Mouse (Mus musculus): ENCODE measurements around the gene Slc35d1.

Slc35d1 gene

DNA sequence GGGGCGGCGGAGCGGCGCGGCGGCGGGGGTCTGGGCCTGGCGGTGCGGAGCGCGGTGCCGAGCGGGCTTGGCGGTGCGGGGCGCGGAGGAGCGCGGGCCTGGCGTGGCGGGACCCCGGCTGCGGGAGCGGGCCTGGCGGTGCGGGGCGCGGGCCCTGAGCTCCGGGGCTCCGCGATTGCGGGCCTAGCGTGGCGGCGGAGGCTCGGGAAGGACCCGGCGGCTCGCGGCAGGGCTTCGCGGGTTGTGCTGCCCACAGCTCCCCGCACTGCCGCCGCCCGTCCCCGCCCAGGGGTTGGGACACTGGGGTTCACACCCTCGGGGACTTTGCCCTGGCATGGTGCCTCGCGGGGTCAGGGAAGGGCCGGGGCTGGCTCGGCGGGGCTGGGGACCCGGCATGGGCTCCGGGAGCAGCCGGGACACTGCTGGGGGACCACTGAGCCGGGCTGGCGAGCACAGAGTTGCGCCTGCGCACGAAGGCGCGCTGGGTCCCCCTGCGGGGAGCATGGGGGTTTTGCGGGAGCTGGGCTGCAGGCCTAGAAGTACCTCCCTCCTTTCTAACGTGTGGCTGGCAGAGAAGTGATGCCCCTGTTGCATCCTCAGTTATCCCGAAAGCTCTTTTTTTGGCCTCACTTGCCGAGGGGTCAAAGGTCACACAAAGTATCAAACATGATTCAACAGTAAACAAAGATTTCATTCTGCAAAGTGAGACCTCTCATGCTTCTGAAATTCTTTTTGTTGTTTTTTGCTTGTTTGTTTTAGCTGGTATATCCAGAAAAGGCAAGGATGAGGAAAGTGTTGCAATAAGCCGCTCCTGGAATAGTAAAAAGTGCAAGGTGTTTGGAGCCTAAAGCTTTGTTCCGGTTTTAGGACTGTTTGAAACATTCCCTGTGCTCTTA is at the start of gene Slc35d1:
Slc35d1 (minus strand) TSS at position 240 of the 896 bp plus-strand sequence.
- in situ Hi-C loops (cut with MseI, MboI), result no loop called here

DNA sequence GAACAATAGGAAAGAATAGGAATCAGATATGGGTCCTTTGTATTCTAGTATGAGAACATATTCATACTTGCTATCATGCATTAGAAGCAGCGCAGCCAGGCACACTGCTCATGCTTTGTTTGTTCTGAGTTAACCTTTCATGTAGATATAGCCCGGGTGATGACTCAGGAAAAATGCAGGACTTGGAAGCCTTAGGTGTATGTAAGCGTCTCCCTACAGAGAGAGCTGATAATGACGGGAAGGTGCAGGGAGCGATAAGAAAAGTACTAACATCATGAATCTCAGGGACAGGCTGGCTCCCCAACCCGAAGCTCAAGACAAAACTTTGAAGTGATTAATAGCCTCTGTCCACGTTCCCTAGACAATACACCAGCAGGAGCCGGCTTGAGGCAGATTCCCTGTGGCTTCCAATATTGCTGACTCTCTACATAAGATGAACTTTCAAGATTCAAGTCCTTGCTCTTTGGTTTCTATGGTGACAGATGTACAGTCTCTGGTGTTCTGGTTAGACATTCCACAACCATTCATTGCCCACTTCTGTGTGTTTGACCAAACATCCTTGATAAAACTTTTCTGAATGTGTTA is 48.9 kb upstream of the Slc35d1 start:
- in situ Hi-C loops (cut with MseI, MboI), result no loop called here

DNA sequence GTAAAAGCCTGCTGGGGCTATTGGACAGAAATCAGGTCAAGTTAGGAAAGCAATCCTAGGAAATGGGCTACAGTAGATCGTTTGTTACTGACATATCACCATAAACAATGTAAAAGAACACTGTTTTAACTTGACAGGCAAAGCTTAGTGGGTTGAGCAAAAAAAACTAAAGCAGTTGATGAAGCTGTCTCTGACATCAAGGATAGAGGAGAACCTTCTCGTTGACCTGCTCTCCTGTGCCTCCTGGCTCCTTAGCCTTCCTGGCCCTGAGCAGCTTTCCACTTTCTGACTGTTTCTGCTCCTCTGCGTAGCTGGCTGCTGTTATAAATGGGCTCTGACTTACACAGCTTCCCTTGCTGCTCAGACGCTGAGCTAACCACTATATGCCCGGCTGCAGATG is 48.4 kb upstream of the Slc35d1 start:
- in situ Hi-C loops (cut with MseI, MboI), result no loop called here

DNA sequence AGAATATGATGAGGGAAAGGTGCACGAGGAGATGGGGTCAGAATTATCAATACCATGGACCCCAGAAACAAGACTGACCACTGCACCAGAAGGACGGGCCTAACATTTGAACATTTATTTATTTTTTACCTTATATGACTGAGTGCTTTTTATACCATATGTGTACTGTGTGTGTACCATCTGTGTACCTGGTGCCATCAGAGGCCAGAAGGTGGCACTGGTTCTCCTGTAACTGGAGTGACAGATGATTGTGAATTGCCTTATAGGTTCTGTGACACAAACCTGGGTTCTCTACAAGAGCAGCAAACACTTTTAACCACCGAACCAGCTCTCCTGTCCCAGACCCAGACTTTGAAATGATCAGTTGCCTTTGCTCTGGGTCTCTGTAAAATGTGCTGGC is 43.9 kb upstream of the Slc35d1 start:
- in situ Hi-C loops (cut with MseI, MboI), result no loop called here

DNA sequence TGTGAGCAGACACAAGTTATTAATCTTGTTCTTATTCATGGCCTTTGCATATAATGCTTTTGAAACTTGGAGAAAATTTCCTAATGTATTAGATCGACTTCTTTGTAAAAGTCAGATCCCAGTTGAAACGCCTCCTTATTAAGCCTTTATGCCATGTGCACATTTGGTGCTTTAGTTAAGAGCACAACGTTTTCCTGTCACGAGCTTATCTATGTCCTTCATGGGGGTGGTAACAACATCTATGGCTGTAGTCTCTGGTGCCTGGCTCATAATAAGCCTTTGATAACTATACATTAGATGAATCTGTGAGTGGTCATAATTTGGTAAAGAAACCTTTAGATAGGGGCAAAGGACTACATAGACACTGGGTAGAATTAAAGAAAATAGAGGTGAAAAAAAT is 38.9 kb upstream of the Slc35d1 start:
- in situ Hi-C loops (cut with MseI, MboI), result no loop called here

DNA sequence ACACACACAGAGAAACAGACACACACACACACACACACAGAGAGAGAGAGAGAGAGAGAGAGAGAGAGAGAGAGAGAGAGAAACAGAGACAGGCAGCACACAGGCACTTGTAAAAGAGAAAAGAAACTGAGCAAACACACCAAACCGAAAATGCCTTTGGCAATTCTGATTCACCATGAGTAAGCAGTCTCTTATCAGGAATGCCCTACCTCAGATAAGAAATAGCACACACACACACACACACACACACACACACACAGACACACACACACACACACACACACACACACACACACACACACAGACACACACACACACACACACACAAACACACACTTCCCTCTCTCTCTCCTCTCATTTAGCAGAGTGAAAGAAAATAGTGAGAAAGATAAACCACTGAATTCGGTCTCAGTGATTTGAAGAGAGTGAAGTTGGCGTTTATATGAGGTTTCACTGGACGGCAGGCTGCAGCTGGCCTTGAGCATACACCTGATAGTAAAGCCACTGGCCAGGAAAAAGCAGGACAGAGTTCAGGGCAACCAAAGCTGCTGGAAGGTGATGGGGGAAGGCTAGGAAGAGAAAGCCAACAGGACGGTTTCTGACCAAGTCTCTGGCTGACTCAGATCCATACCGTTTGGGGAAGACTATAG is 34.6 kb upstream of the Slc35d1 start:
- in situ Hi-C loops (cut with MseI, MboI), result no loop called here

DNA sequence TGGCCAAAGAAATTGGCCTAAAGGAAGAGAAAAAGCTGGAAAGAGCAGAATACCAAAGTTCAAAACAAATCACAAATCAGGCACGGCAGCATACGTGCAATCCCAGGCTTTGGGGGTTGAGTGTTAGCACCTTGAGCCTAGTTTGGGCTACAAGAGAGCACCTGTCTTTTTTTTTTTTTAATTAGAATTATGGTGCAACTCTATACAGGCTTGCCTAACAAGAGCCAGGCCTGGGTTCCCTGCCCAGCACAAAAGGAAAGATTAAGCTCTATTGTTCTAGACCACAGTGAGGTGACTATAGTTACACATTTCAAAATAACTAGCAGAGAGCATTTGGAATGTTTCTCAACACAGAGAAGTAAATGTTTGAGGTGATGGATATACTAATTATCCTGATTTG is 32.8 kb upstream of the Slc35d1 start:
- in situ Hi-C loops (cut with MseI, MboI), result no loop called here

DNA sequence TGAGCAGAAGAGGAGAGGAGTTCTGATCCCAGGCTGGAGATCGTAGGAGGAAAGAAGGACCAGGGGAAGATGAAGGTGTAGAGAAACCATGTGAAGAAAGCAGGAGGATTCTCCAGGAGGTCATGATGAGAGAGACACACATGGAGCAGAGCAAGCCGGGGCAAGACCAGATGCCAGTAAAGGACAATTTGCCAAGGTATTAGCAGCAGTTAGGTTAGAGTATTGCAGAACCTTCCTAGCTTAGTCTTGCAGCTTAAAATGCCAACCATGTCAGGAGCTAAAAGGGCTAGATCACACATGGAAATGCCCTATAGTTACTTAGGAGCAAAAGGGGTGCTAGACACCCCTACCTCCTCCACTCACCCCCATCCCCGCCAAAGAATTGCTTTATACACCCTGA is 32.3 kb upstream of the Slc35d1 start:
- in situ Hi-C loops (cut with MseI, MboI), result no loop called here

DNA sequence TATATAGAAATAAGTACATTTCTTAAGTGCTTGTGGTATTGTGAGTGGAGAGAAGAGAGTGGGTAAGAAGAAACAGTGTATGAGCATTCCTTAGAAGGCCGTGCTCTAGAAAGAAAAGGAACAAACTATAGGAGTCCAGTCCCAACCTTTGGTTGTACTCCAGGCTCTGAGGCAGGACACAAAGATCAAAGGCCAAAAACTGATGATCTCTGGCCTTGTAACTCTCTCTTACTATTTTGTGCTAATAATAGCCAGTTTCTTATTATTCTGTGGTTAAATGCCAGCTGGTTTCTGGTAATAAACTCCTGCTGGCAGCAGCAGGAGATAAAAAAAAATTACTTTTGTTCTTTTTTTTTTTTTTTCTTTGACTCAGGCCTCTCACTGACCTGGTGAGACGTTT is 17.2 kb upstream of the Slc35d1 start:
- in situ Hi-C loops (cut with MseI, MboI), result no loop called here

DNA sequence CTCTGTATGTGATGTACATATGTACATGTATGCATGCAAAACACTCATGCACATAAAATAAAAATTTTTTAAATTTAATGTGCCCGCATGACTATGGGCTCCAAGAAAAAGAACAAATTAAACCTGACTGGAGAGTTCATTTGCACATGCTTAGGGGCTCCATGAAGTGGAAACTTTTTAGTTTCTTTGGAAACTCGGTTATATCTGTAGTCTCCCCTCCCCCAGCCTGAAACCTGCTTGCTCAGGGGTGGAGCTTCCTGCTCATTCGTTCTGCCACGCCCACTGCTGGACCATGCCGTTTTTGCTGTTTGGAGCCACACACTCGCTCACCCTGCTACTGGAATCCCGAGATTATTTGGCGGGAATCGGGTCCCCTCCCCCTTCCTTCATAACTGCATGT is 7.9 kb upstream of the Slc35d1 start:
- in situ Hi-C loops (cut with MseI, MboI), result no loop called here

DNA sequence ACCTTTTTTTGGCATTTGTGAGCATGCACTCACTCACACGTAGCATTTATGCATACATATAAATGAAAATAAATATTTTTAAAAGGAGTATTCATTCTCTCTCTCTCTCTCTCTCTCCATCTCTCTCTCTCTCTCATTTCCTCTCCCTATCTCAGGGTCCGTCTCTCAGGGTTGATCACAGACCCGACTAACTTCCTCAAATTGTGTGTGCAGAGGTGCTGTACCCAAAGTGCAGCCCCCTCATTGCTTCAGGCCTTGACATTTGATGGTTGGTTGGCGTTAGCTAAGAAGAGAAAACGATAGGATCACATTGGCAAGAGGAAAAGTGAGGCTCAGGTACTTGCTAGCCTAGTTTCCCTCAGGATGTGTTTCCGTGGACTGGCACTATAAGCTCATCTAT is 6.8 kb upstream of the Slc35d1 start:
- in situ Hi-C loops (cut with MseI, MboI), result no loop called here

DNA sequence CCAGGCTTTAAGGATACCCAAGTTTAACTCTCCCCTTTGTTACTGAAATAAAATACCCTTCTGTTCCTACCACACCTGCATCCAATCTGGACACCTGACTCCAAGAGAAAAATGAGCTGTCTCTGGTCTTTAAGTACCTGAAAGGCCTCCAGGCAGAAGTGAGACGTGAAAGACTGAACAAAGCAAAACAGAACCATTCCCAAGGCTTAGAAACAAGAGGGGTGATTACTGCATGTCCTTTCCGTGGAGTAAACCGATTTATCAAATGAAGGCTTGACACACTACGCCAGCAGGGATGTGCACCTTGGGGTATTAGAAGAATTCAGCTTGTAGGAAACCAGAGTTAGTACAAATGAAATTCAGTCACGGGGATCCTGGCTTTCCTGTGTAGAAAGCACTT is 4.0 kb upstream of the Slc35d1 start:
- in situ Hi-C loops (cut with MseI, MboI), result no loop called here

DNA sequence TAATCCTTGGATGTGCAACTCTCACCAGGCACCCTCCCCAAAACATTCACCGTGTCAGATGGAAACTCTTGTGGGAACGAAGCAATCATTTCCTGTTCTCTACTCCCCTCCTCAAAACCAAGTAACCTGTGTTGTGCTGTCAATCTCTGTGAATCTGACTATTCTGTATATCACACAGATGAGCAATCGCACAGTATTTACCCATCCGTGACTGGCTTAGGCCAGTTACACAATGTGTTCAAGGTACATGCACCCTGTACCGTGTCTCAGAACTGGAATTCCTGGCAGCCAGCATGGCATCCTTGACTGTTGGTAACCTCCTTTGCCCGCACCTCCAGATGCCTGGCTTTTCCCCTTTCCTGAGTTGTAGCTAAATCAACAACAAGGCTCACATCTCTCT is 1.1 kb upstream of the Slc35d1 start:
- in situ Hi-C loops (cut with MseI, MboI), result no loop called here

DNA sequence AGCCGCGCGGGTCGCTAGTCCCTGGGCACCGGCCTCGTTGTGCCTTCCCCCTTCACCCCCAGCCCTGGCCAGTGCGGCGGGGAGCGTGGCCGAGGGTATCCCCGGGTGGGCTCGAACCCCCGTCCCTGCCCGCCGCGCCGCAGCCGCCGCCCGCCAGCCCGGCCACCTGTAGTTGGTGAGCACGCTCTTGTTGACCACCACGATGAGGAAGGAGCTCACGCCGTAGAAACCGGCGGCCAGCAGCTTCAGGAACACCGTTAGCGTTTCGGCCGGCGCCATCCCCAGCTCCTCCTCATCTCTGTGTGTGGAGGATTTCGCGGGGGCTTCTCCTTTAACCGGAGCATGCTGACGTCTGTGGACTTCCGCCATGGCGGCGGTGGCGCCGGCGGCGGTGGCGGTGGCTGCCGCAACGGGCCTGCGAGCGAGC is 453 bp downstream of the Slc35d1 start:
- in situ Hi-C loops (cut with MseI, MboI), result no loop called here

DNA sequence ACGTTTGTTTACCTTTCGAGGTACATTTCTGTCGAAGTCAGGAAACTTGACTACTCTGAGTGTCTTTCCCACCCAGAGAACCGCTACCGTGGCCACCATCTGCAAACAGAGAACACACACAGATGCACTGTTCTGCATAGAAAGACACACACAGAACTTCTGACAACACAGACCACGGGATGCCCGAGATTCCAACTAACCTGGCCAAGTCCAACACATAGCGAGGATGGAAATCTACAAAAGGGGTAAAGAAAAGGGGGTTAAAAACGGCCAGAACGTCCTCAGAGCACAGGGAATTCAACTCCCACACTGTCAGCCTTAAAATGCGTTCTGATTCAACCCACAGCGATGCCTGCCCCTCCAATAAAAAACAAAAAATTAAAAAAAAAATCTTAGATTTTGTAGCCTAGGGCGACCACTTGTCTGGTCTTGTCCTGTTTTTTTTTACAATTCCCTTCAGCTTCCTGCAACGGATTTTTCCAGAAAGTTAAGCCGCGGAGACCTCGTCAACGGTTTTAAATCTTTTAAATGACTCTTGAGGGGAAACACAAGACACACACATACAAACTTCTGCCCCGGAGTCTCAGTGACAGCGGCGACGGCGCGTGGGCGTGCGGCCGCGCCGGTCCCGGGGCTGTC is 986 bp downstream of the Slc35d1 start:
- in situ Hi-C loops (cut with MseI, MboI), result no loop called here

DNA sequence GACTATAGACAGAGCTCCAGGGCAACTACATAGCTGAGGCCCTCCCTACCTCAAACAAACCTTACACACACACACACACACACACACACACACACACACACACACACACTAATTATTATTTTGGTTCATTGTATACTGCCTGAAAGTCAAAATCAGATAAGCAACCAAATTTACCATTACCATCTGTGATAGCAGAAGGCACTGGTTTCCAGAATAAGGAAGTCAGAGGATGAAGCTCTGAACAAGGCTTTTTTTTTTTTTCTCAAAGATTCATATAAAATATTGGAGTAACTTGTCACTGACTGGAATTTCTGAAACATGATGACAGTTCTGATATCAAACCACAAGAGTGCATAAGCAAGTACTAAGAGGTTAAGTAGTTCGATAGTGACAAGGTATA is 6.4 kb downstream of the Slc35d1 start:
- in situ Hi-C loops (cut with MseI, MboI), result no loop called here

DNA sequence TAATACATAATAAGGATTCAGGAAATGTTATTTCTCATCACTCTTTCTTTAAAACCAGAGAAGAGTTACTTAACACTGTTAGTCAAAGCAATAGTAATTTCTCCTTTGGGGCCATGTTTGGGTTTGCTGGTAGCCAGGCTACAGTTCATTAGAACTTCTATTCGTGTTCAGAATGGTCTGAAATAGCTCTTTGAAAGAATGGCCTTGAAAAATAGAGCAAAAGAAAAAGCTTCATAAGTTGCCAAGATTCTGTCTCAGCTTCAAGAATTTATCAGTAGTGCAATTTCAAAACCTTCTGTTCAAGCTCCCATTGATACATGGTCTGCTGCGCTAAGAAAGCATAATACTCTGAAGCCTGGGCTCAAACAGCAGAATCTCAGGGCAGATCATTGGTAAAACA is 11.3 kb downstream of the Slc35d1 start:
- in situ Hi-C loops (cut with MseI, MboI), result no loop called here

DNA sequence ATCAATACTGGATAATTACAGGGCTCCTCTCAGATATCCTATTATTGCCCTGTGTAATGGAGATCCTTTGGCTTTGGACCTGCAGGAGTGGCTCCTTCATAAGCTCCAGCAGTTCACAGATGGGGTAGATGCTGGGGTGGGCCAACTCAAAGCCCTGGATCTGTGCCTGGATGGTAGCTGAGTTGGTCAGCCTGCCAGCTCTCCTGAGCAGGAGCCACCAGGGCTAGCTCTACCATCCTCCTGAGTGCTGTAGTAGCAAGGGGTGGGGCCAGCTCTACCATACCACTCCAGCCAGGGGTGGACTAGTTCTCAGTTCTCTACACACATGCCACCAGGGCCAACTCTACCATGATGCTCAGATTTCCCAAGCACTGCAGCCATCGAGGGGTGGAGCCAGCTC is 14.9 kb downstream of the Slc35d1 start:
- in situ Hi-C loops (cut with MseI, MboI), result no loop called here

DNA sequence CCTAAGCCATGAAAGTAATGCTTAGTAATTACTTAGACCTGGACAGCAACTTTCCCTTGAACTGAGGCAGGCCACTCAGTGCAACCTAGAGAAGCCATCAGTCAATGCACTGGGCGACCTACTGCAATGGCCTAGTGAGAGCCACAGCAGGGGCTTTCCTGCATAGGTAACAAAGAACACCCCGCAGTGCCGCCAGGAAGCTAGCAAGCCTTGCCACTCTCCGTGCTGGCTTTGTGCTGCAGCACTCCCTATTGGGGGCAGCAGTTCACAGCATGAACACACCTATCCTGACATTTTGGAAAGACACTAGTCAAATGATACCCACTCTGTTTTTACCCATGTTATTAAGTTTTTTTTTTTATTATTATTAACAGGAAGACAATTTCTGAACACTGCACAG is 15.9 kb downstream of the Slc35d1 start:
- in situ Hi-C loops (cut with MseI, MboI), result no loop called here

DNA sequence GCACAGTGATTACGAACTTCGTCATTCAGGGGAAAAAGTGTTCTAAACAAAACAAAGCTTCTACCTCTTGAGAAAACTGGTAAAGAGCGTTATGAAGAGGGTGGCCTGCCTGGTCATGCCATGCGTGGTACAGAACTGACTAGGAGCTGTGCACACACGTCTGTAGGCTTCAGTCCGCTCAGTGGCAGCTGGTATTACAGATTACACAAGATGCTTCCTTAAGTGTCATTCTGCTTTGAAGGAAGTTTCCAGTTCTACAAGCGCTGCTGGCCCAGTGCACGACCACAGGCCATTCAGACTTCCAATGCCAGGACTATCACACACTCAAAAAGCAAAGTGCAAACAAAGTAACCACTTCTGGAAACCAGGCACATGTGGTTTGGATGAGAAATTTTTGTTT is 17.6 kb downstream of the Slc35d1 start:
- in situ Hi-C loops (cut with MseI, MboI), result no loop called here

DNA sequence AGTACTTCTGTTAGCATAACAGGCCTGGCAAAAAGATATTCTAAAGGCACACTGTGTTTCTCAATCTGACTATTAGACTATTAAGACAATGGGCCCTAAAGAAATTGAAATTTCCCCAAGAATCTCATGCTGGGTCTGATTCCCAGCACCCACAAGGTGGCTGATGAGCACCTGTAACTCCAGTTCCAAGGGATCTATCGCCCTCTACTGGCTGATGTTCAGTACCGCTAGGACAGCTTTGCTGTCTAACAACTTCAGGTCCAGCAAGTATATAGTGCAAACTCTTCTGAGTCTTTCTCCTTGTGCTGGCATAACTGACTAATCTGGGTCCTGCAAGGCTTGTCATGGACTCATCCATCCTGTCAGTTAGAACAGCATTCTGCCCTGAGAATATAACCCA is 22.5 kb downstream of the Slc35d1 start:
- in situ Hi-C loops (cut with MseI, MboI), result no loop called here

Measured in mouse trophoblast stem cell (cell line).